Mouse (Mus musculus) liver, postnatal 0 days (tissue): ENCODE measurements around the gene Ccdc73.

Experiments
- CTCF ChIP-seq: sonication (generic); IDR thresholded peaks from 2 replicates; pipeline ENCODE4 v1.5.1; 2016; ENCODE audit warnings: antibody characterized with exemption, low read depth
- EP300 ChIP-seq: IDR thresholded peaks from 2 replicates; pipeline ENCODE4 v1.6.1; 2016; ENCODE audit warnings: antibody characterized with exemption, low read depth, mild to moderate bottlenecking

DNA sequence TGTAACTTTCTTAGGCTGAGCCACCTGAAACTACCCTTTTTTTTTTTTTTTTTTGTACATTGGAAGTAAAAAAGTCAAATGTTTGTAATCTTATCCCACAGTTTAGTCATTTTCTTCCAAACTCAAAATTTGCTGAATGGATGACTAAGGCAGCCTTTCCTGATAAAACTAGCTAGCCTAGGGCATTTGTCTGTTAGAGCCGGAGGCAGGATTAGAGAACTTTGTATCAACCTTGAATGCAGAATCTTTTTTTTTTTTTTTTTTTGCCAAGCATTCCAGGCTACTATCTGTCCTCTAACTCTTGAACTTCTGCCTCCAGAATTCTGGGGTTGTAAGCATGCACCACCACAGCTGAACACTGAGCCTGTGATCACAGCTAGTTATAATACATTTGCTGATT is 12.8 kb upstream of the Ccdc73 start:
- TF ChIP-seq CTCF = no peak
- TF ChIP-seq EP300 = no peak
